In genomic region chr4:122008938-122009459, GRCm38 (mm10) we compare ENCODE assay signal across 7 mouse cellular contexts.
DNase-seq lines count a peak whose midpoint lies in the region; ATAC-seq lines count a peak whose summit lies in the region.
"Not testable (repeated sequence)": the region's sequence is repeated elsewhere in the genome, so short reads cannot be mapped to it uniquely, and the experiment has no call there.

No protein-coding gene starts in this region.

- H3K4me3 ChIP-seq in embryonic facial prominence, embryonic 13.5 days; kidney, embryonic 16.5 days (ENCODE audit: low read length); liver, embryonic 13.5 days (replicated peaks): not testable (repeated sequence)

- WGBS in embryonic facial prominence, embryonic 13.5 days: 91% methylated on average over 26 of the region's 26 CpGs
- 94% methylated on average over 24 of the region's 26 CpGs for WGBS in kidney, embryonic 16.5 days
- WGBS in liver, embryonic 13.5 days (ENCODE audit: insufficient replicate concordance): 83% methylated on average over 26 of the region's 26 CpGs

- not testable (repeated sequence) for H3K36me3 ChIP-seq in embryonic facial prominence, embryonic 13.5 days; kidney, embryonic 16.5 days (ENCODE audit: insufficient read depth, low read length); liver, embryonic 13.5 days

- peak; percentile 2 for DNase-seq in cerebellum, adult 8-10 months
- DNase-seq in heart, adult 11 months: peak; percentile 82
- DNase-seq in liver, embryonic 13.5 days: not testable (repeated sequence)
- peak; percentile 0 for DNase-seq in mesoderm, embryonic 11.5 days (ENCODE audit: low read depth, low spot score)
- DNase-seq in right cerebral cortex, postnatal 10 days (ENCODE audit: low spot score in 2 of 2): peak; percentile 16 to 25

- H3K9me3 ChIP-seq in embryonic facial prominence, embryonic 13.5 days: peaks cover 48% of the 10 kb centered on the region
- H3K9me3 ChIP-seq in kidney, embryonic 16.5 days (ENCODE audit: low read length): peaks cover 51% of the 10 kb centered on the region
- peaks cover 25% of the 10 kb centered on the region for H3K9me3 ChIP-seq in liver, embryonic 13.5 days (replicated peaks)

- H3K4me2 ChIP-seq in embryonic facial prominence, embryonic 13.5 days; kidney, embryonic 16.5 days (replicated peaks; ENCODE audit: low read depth, low read length); liver, embryonic 13.5 days: not testable (repeated sequence)

- not testable (repeated sequence) for H3K27me3 ChIP-seq in embryonic facial prominence, embryonic 13.5 days; kidney, embryonic 16.5 days (ENCODE audit: insufficient read depth, low read length); liver, embryonic 13.5 days

- not testable (repeated sequence) for H3K27ac ChIP-seq in embryonic facial prominence, embryonic 13.5 days; kidney, embryonic 16.5 days (ENCODE audit: low read length); liver, embryonic 13.5 days

- ATAC-seq in embryonic facial prominence, embryonic 13.5 days (ENCODE audit: insufficient number of reproducible peaks, insufficient read depth, low FRiP score, low TSS enrichment, low read depth): peak; percentile 63
- peak; percentile 42 for ATAC-seq in kidney, embryonic 16.5 days (ENCODE audit: low FRiP score, low TSS enrichment)
- ATAC-seq in liver, embryonic 13.5 days (ENCODE audit: low read depth): 0 out of 2 replicates have a peak, but pooled peaks have one; percentile 26

- H3K4me1 ChIP-seq in embryonic facial prominence, embryonic 13.5 days; kidney, embryonic 16.5 days (ENCODE audit: insufficient read depth, low read length); liver, embryonic 13.5 days (replicated peaks): not testable (repeated sequence)

- H3K9ac ChIP-seq in embryonic facial prominence, embryonic 13.5 days; kidney, embryonic 16.5 days (replicated peaks; ENCODE audit: low read length); liver, embryonic 13.5 days: not testable (repeated sequence)
